Mouse (Mus musculus) 3134 (cell line): ENCODE measurements around the gene Eif5.
"Not testable (repeated sequence)": the region's sequence is repeated elsewhere in the genome, so short reads cannot be mapped to it uniquely, and the experiment has no call there.

Experiments used
- DNase-seq: peaks from one replicate; pipeline ENCODE4 v3.0.0-alpha.2; 2011; ENCODE audit warnings: low spot score; ENCODE audit not compliant: insufficient read length; ENCODE audit errors: extremely low read depth

Gene Eif5

DNA sequence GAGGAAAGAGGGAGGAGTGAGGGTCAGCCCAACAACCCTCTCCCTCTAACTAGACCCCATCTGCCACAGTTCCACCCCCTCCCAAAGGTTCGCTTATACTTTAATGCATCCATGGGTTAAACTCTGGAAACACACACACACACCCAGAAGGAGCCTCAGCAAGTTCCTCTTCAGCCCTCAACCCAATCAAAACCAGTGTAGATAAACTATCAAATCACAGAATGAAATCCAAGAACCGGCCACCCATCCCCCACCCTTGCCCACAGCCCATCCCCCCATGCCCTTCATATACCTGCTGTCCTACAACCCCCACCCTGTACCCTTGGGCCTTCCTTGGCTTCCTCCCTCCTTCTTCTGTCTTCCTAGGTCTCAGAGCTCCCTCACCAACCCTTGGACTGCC is 16.8 kb upstream of the Eif5 start:
- DNase-seq, result no peak

DNA sequence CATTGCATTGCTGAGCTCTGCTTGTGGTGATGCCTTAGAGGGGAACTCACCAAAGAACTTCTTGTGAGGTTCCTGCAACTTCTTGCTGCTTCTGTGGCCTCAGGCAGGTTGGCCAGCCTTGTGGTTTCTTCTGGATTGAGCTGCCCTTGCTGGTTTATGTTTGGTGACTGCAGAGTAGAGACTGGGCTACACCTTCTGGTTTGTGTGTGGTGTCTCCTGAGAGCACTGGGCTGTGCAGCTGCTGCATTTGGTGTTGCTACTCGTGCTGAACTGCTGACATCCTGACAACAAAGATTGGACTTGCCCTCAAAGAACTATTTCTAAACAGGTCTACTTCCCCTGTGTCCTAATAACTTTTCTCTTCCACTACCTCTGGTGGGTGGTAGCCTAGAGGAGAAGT is 13.3 kb upstream of the Eif5 start:
- DNase-seq, result no peak

DNA sequence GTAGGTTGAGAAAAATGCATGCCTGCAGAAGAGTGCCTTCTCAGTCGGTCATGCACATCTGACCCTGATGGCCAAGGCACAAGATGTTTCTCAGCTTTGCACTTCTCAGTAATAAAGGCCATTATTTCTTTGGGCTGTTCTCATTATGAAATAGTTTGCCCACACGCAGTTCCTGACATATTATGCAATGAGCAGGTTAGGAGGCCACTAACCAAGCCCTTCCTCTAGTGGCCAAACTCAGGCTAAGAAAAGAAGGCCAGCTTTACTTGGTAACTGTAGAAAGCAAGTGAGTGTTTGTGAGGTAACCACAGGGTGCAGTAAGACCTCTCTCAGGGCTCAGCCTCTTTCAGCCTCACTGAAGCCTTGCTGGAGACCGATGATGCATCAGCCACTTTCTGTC is 12.9 kb upstream of the Eif5 start:
- DNase-seq, result no peak

DNA sequence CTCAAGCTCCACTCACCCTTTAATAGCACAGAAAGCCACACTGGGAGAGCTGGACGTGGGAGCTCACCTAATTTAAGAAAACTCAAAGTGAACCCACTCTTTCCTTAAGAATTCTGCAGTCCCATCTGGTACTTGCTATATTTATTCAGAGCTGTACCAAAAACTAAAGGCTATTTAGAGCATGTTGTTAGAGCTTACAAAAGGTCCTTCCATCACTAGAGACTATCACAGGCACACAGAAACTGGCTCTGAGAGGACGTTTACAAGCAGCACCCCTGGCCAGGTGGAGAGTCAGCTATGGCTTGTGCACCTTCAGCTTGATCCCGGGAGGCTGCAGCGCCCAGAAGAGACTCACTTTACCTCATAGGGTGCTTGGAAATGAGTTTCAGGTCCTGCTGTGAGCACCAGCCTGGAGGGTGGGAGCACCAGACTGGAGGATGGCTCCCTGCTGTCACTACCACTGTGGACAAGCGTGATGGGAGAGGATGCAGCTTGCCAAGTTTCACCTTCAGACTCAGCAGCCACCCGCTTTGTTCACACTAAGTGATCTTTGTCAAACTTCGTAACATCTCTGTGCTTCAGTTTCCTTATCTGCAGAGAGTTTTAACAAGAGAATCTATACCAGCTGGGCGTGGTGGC is 10.1 kb upstream of the Eif5 start:
- DNase-seq, result no peak

DNA sequence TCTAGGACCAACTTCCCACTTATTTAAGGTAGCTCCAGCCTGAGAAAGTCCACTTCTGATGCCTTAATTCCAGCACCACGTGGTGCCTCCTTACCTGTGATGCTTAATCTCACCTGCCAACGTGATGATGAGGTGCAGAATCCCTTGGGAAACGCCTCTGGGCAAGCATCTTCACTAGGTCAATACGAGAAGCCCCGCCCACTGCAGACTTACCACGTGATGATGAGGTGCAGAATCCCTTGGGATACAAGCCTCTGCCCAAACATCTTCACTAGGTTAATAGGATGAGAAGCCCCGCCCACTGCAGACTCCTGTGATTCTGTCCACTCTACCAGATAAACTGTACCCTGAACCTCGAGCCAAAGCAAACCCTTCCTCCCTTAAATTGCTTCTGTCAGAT is 8.6 kb upstream of the Eif5 start:
- DNase-seq, result no peak

DNA sequence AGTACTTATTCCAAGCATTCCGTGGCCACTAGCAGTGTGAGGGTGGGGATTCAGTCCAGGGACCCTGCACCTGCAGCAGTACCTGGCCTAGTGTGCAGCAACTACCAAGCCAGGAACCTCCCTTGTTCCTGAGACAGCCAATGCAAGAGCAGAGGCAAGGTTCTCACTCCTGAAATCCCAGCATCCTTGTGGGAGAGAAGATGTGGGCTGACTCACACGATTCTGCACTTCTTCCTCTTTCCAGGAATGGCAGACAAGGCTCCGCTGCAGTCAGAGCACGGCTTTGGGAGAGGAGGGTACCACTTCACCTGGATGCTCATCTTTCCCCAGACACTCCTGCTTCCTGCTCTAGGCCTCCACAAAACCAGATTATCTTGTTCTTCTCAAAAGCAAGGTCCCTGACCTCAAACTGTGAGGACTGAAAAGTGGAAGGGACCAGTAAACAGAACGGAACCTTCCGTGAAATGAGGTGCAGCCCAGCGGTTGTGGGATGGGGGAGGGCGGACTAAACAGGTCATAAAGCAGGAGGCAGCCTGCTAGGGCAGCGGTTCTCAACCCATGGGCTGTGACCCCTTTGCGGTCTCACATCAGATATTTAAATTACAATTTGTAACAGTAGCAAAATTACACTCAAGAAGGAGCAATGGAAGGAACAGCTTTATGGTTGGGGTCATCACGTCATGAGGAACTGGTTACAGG is 4.6 kb upstream of the Eif5 start:
- DNase-seq, result no peak

DNA sequence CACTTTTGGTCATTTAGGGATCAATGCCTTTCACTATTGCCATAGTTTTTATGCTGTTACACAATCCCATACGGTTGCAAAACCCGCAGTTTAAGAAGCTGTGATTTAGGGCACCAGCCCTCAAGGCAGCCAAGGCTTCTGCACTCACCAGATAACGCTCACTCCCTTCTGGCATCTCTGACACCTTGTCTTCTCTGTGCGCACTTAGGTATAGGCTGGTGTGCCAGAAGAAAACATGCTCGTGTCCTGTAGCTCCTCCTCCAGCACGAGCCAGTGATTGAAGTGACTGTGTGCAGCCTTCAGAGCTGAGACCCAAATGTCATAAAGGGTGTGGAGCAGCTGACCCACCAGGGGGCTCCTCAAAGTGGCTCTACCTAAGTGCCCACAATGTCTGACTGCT is 2.5 kb upstream of the Eif5 start:
- DNase-seq, result no peak

DNA sequence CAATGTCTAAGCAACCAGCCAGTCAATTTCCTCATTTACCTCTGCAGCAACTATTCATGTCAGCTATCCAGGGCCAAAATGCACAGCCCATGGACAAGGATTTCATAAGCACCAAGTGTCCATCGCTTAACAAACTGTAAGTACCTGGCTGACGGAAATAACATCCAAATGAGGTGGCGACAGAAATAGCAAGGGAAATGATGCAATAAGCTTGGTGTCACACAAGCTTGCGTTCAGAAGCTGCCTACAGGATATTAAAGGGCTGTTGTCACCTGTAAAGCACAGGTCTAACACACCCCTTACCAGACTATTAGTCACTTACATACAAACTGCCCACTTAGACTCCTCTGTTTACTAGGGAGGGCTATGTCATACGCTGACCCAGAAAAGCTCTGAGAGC is 2.1 kb upstream of the Eif5 start:
- DNase-seq, result no peak

DNA sequence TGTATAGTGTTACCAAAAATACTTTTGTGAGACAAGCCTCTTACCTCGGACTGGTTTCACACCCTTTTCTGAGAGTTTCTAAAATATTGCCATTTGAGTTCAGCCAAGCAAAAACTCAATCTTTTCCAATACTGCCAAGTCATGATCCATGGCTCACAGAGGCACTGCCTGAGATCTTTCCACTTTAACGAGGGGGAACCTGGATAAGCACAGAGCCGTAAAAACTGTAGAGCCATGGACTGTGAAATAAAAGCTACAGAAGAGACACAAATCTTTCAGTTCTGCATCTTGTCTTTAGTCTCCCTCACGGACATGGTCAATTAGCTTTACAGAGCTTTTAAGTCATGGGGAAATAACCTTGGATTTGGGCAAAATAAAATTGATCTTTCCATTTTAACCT is 1.1 kb upstream of the Eif5 start:
- DNase-seq, result no peak

DNA sequence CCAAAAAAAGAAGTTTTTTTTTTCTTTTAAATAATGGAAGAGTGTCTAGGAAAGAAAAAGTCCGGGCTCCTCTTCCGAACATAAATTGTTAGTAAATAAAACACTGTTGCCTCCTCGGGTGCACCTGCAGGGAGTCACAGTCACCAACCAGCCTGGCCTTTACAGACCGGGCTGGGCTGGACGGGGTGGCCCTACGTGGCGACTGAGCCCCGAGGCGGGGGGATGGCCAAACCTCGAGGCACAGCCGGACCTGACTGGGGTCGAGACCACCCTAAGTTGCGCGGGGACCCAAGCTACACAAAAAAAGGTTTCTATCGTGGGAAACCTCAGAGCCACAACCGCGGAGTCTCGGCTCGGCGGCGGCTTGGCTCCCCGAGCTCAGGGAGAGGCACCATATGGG is 475 bp upstream of the Eif5 start:
- DNase-seq, result no peak

DNA sequence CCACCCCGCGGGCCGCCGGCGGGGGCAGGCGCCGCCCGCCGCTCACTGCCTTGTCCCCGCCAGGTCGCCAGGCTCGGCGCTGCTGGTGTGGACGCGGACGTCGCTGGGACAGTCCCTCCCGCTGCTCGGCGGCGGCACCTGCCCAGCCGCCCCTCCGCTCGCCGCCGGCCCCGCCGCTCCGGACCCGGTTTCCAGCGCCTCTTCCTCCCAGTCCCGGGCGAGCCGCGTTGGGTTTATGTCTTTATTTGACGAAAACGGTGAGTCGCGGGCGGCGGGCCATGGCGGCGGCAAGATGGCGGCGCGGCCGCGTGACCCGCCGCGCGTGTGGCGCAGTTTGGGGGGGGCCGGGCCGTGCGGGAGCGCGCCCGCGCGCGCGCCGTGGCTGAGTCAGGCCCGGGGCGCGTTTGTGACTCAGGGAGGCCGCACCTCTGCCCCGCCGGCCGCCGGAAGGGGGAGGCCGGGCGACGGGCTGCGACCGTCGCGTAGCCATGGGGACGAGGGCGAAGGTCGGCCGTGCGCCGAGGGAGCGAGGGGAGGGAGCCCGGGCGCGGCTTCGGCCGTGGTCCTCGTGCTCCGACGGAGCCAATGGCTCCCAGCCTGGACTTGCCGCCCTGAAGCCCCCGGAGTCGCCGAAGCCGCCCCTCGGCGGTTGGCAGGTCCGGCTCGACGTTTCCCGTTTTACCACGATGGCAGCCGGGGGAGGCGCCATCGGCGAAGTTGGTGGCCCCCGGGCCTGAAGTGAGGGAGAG is 650 bp downstream of the Eif5 start:
- peak; percentile 81 for DNase-seq

DNA sequence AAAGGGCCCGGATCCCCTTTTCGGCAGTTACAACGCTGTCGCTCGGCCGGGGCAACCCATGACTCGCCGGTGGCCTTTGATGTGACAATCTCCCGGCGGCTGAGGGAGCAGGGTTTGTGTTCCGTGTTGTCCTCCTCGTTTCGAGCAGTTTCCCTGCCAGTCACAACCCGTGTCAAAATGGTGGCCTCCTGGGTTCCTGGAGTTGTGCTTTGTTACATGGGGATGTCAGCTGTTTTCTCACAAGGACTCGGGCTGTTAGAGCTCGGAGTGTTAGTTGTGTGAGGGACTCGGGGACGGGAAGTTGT is 1.2 kb downstream of the Eif5 start:
- DNase-seq, result no peak

DNA sequence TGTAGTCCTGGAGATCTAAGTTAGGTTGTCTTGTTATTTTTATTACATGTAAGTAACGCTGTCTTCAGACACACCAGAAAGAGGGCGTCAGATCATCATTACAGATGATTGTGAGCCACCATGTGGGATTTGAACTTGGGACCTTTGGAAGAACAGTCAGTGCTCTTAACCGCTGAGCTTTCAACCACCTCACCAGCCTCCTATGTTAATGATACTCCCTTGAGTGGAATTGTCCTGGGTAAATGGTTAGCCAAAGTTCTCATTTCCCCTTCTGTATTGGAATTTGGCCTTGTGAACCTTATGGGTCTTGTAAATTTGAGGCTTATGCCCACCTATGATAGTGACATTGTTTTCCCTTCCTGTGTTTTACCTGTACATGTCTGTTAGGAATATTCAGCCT is 9.3 kb downstream of the Eif5 start:
- no peak for DNase-seq

DNA sequence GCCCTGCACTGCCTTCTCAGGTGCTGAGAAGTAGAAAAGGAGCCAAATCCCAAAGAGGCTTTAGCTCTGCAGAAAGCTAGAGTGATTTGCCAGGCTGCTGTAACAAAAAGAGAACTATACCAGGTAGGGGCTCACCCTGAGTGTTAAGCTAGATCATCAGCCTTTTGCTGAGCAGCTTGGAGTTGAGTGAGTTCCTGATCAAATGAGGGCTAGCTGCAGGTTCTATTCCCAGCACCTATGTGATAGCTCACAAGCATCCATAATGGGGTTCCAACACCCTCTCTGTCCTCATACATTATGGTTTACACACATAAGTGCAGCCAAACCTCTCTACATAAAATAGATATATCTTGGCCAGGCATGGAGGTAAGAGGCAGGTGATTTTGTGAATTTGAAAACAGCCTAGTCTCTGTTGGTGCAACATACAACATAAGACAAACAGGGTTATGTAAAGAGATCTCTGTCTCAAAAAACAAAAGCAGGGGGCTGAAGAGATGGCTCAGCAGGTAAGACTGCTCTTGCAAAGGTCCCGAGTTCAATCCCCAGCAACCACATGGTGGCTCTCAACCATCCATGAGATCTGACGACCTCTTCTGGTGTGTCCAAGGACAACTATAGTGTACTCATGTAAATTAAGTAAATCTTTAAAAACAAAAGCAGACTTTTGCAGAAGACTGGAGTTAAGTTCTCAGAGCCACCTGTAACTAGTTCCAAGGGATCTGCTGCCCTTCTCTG is 10.9 kb downstream of the Eif5 start:
- DNase-seq, result no peak

DNA sequence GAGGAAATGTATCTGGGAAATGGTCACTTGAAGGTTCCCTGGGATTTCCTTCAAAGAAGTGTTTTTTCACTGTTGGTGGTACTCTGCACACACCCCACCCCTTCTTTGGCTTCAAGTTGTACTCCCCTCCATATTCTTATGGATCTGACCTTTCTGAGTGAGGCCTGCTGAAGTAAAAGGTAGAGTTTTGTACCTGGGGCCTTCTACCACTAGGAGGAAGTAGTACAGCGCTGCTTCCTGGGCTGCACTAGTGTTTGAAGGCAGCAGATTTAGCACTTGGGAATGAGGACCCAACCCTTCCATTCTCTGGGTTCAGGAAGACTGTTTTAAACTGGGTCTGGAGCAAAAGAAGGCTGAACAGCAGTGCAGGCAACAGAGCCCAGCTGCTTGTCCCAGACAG is 12.9 kb downstream of the Eif5 start:
- no peak for DNase-seq

DNA sequence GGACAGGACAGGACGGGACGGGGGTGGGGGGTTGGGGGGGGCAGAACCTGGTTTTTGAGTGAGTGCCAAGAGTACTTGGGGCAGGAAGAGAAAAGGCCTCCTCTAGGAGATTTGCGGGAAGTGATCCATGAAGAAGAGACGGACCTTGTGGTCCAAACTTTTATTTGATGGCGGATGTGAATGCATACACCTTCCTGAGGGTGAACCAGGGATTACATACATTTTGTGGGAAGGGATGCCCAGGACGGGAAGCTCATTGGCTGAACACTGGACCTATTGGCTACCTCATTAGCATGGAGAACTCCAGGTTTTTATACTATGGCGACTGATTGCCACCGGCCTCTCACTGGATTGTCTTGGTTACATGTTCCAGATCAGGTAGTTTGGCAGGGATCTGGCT is 14.5 kb downstream of the Eif5 start:
- no peak for DNase-seq

DNA sequence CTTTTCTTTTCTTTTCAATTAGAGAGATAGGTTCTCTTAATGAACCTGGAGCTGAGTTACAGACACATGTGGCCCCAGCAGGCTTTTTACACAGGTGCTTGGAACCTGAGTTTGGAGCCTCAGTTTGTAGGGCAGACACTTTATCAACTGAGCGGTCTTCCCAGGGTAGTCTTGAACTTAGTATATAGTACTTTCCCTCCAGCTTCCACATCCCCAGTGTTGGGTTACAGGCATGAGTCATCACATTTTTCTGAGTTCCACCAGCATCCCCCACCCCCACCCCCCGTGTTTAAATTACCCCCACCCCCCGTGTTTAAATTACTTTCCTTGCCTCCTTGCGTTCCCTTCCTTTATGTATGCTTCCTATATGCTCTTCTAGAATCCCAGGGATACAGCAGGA is 17.5 kb downstream of the Eif5 start:
- DNase-seq, result no peak

DNA sequence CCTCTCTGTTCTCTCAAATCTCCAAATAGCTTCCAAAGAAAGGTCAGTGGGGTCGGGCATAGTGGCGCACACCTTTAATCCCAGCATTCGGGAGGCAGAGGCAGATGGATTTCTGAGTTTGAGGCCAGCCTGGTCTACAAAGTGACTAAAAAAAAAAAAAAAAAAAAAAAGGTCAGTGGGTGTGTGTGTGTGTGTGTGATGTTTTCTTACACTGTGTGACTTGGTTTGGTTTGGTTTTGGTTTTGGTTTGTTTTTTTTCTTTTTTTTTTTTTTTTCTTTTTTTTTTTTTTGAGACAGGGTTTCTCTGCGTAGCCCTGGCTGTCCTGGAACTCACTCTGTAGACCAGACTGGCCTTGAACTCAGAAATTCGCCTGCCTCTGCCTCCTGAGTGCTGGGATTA is 18.1 kb downstream of the Eif5 start:
- DNase-seq, result not testable (repeated sequence)

DNA sequence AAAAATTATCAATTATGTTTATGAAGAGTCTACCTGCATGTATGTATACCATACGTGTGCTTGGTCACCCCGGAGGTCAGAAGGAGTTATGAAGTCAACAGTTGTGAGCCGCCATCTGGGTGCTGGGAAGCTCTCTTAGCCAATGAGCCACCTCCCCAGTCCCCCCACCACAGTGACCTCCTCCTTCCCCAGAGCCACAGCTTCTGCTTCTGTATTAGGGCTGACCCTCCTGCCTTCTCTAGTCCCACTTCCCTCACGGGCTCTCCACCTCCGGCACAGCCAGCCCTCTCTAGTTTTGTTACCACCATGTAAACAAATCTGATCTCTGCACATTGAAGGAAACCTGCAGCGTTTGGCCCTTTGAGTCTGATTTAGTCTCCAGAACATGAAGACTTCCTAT is 19.7 kb downstream of the Eif5 start:
- DNase-seq, result no peak

DNA sequence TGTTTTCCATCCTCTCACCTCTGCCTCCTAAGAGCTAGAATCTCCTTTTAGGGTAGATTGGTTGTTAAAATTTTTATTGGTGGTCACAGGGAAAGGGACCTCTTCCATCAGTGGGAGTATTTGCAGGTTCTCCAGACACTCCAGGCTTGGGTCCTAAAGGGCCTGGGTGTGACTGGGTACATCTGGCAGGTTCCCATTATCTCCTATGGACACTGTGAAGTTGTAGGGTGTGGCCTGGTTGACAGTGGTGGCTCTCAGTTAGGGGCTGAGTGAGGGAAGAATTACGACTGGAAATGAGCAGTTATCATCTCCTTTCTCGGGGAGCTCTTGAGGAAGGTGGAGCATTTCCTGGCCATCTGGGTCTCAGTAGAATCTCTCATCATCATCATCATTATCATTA is 20.8 kb downstream of the Eif5 start:
- DNase-seq, result no peak

DNA sequence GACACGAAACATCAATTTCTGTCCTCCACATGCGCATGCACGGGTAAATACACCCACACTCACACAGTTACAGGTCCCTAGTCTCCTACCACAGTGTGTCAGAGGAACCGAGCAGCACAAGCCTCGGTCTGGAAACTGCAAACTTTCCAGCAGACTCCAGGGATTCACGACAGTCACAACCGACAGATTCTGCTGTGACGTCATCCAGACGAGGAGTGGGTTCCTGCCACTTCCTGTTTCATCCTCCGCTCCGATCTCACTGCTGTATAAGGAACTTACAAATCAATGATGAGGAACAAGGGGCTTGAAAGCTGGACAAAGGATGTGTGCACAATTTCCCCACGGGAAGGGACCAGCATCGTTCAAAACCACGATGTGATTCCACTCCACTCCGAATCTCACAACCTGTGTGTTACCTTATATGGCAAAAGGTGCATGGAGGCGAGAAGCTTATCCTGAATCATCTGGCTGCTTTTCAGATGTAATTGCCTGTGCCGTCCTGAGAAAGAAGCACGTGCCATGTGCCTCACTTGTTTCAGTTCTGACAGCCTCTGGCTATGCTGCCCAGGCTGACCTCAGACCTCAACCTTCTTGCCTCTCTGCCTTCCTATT is 21.9 kb downstream of the Eif5 start:
- peak; percentile 61 for DNase-seq
